Mouse (Mus musculus): ENCODE measurements around the gene Sla2. TPM values are rescaled to one million over a fixed set of nuclear protein-coding genes. Genes with fewer than 3 reads are reported as not detected.
"Not testable (repeated sequence)": the region's sequence is repeated elsewhere in the genome, so short reads cannot be mapped to it uniquely, and the experiment has no call there.

Sla2 gene
- under 1 TPM in 1 of 2 experiments, not detected in 1; 0.22 TPM for total RNA-seq (2021)
- long read RNA-seq, experiment 1, partial matches to known transcripts, result 0 of 1 reads
- long read RNA-seq, experiment 1, other reads (novel, unspliced or antisense), result 1 of 1 reads
- long read RNA-seq, experiment 2, result 0 reads

DNA sequence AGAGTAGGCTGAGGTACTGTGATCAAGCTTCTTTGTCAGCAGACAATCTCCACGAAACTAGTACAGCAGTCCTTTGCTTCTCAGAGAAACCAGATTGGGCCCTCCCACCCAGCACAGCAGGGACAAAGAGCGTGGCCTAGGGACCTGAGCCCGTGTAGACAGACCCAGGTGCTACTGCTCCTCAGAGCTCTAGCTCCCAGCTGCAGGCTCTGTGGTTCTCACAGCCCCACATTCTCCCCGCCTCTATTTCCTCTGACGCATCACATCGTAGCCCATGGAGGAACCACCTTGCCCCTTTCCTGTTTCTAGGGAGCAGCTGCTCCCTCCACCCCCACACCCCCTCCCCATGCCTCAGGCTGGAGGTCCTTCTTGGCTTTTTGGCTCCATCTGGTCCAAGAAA lies at the start of gene Sla2:
TSS of gene Sla2 (minus strand) at position 176 of the 400 bp plus-strand sequence.
- DNase-seq (ENCODE audit: low spot score in 2 of 2), result no peak

DNA sequence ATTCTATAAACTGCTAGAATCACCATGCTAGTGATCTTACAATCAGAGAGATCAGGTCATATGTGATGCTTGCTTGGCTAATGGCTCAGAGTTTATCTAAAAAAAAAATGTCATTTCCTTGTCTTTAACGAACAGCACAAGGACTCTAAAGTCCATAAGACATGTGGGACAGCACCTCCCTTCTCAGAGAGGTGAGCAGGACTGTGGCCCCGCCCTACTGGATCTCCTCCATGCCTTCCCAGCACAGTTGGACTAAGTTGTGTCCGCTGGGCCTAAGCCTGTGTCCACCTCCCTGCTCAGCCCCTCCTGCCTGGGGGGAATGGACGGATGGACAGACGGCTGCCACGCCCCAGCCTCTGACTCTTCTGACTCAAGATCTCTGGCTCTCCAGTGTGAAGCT lies 48.0 kb upstream of the Sla2 start:
- DNase-seq (ENCODE audit: low spot score in 2 of 2), result no peak

GRCm38 (mm10) chr2:156933426-156933825 lies 46.4 kb upstream of the Sla2 start:
- DNase-seq (ENCODE audit: low spot score in 2 of 2), result no peak

- DNase-seq (ENCODE audit: low spot score in 2 of 2), result no peak
Observed at GRCm38 (mm10) chr2:156931421-156931820, 44.4 kb upstream of the Sla2 start.

GRCm38 (mm10) chr2:156930549-156930948 lies 43.6 kb upstream of the Sla2 start:
- no peak for DNase-seq (ENCODE audit: low spot score in 2 of 2)

DNA sequence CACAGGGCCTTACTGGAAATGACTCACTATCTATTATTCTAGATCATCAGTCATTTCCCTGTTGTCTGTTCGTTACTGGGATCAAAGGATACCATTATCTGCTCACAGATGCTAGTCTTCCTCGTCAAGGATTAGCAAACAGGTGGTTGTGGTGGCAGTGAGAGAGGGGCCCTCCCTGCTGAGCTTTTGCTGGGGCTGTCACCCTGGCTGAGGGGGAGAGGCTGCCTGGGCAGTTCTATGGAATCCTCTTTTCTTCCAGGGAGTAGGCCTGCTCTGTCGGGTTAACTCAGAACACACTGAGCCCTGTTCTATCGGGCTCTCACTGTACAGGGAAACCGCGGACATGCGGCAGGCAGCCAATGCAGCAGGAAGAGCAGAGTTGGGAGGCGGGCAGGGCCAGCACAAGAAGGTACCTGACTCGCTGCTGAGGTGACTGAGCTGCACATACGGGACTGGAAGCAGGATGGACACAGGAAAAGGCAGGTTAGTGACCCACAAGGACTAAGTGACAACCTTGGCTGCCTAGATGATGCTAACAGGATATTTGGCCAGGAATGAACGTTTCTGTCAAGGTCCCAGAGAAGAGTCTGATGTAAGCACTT lies 42.6 kb upstream of the Sla2 start:
- DNase-seq (ENCODE audit: low spot score in 2 of 2), result no peak

GRCm38 (mm10) chr2:156928606-156929005 lies 41.6 kb upstream of the Sla2 start:
- DNase-seq (ENCODE audit: low spot score in 2 of 2), result no peak

DNA sequence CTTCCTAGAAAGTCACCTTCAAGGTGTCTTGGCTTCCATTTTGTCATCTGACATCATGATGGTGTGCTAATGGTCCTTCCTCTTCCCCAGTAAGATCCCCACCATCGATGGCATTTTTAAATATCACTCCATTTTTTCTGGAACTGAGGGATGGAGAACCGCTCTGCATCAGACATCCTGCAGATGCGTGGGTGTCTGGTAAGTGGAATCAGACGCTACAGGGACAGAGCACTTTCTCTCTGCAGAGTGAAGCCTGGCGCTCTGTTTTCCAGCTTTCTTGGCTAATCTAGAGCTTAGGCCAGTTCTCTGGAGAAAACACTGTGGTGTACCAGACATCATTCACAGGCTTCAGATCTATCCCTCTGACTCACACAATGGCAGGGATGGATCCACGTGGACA lies 40.7 kb upstream of the Sla2 start:
- no peak for DNase-seq (ENCODE audit: low spot score in 2 of 2)

GRCm38 (mm10) chr2:156925611-156926010 lies 38.6 kb upstream of the Sla2 start:
- not testable (repeated sequence) for DNase-seq (ENCODE audit: low spot score in 2 of 2)

GRCm38 (mm10) chr2:156925075-156925474 lies 38.1 kb upstream of the Sla2 start:
- not testable (repeated sequence) for DNase-seq (ENCODE audit: low spot score in 2 of 2)

- DNase-seq (ENCODE audit: low spot score in 2 of 2), result no peak
Observed at GRCm38 (mm10) chr2:156924210-156924898, 37.4 kb upstream of the Sla2 start.

DNA sequence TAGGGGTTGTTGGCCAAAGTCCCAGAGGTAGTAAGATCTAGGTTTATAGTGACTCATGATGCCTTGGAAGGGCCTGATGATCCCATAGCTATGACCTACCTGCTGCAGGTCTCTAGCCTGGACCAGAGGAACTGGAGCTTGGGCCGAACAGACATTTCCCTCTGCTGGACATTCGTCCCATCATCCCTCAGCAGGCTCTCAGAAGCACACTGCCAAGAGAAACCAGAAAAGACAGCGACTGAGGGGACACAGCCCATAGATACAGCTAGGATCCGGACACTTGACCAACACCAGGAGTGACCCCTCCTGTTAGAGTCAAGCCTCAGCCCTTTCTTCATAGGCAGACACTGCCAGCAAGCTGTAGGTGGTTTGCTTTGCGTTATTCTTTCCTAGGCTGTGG lies 36.1 kb upstream of the Sla2 start:
- no peak for DNase-seq (ENCODE audit: low spot score in 2 of 2)

GRCm38 (mm10) chr2:156919796-156920195 lies 32.8 kb upstream of the Sla2 start:
- no peak for DNase-seq (ENCODE audit: low spot score in 2 of 2)

GRCm38 (mm10) chr2:156919191-156919590 lies 32.2 kb upstream of the Sla2 start:
- DNase-seq (ENCODE audit: low spot score in 2 of 2), result not testable (repeated sequence)

- no peak for DNase-seq (ENCODE audit: low spot score in 2 of 2)
Observed at GRCm38 (mm10) chr2:156918562-156918961, 31.6 kb upstream of the Sla2 start.

DNA sequence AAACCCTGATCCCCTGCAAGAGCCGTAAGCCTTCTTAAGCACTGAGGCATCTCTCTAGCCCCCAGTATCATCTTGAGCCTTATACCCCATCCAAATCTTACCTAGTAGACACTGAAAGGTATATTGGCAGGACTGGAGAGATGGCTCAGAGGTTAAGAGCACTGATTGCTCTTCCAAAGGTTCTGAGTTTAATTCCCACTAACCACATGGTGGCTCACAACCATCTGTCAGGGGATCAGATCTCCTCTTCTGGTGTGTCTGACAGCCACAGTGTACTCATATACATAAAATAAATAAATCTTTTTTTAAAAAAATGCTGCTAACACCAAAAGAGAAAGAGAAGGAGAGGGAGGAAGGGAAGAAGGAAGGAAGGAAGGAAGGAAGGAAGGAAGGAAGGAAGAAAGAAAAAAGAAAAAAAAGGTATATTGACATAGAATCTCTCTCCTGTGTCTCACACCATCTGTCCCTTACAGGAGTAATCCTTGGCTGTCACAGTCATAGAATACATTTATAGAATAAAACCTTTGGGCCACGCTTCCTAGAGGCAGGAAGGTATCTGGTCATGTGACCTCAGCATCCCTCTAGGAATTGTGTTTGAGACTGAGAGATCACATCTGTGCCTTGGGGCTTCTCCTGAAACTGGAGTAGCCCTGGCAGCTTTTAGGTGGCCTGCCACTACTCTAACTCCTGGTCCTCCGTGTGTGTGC lies 29.6 kb upstream of the Sla2 start:
- no peak for DNase-seq (ENCODE audit: low spot score in 2 of 2)

- DNase-seq (ENCODE audit: low spot score in 2 of 2), result no peak
Observed at GRCm38 (mm10) chr2:156915559-156915958, 28.6 kb upstream of the Sla2 start.

- DNase-seq (ENCODE audit: low spot score in 2 of 2), result no peak
Observed at GRCm38 (mm10) chr2:156913191-156913590, 26.2 kb upstream of the Sla2 start.

GRCm38 (mm10) chr2:156905931-156906330 lies 18.9 kb upstream of the Sla2 start:
- not testable (repeated sequence) for DNase-seq (ENCODE audit: low spot score in 2 of 2)

GRCm38 (mm10) chr2:156904976-156905717 lies 18.2 kb upstream of the Sla2 start:
- DNase-seq (ENCODE audit: low spot score in 2 of 2), result peak; percentile 40 to 60

DNA sequence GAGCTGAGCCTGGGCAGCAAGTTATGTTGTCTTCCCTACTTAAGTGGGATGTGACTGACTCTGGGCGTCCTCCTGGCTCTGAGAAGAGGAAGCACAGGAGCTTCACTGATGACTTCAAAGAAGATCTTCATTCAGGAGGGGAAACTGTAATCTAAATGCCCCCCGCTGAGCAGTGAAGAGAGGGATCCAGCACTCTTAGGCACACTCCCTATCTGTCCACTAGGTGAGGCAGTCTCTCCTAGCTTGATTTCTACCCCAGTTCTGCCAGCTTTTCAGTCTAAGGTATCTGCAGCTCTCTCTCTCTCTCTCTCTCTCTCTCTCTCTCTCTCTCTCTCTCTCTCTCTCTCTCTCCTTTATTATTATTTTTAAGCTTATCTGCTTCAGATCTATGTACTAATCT lies 16.4 kb upstream of the Sla2 start:
- no peak for DNase-seq (ENCODE audit: low spot score in 2 of 2)

Data from adrenal gland, adult 18-20 months (tissue).